Comparison of ENCODE assay signal across 15 mouse cellular contexts in genomic region chr12:104580796-104581195, GRCm38 (mm10).
"Had no signal": no experiment of that assay in that cellular context is flagged by ENCODE, and none has a peak within 500 bp of the region (broad histone marks: within the 10 kb centered on the region; RNA-seq: fewer than 3 reads in every experiment).

No protein-coding gene starts in this region.

- H3K9ac ChIP-seq: kidney, embryonic 15.5 days; limb, embryonic 13.5 days; liver, embryonic 15.5 days; midbrain, embryonic 15.5 days had no signal

- H3K36me3 ChIP-seq: kidney, embryonic 15.5 days; limb, embryonic 13.5 days; liver, embryonic 15.5 days; midbrain, embryonic 15.5 days had no signal

- H3K9me3 ChIP-seq: kidney, embryonic 15.5 days; limb, embryonic 13.5 days; liver, embryonic 15.5 days; midbrain, embryonic 15.5 days had no signal

- H3K27ac ChIP-seq: kidney, embryonic 15.5 days; limb, embryonic 13.5 days; liver, embryonic 15.5 days; midbrain, embryonic 15.5 days had no signal

- DNase-seq: kidney, adult 2 months; kidney, postnatal 14 days; layer of hippocampus, postnatal 36 days; lung, adult 2 months; lung, postnatal 36 days; right cerebral cortex, adult 18-20 months; right cerebral cortex, postnatal 4 days; spleen, adult 18-20 months; thymus, postnatal 36 days had no signal

- ATAC-seq: intestine, embryonic 16.5 days; lung, postnatal 0 days; midbrain, embryonic 15.5 days had no signal

- H3K4me3 ChIP-seq: kidney, embryonic 15.5 days; limb, embryonic 13.5 days; liver, embryonic 15.5 days; midbrain, embryonic 15.5 days had no signal

- H3K27me3 ChIP-seq: midbrain, embryonic 15.5 days had no signal

- H3K4me2 ChIP-seq: kidney, embryonic 15.5 days; limb, embryonic 13.5 days; liver, embryonic 15.5 days; midbrain, embryonic 15.5 days had no signal

- H3K4me1 ChIP-seq: kidney, embryonic 15.5 days; liver, embryonic 15.5 days; midbrain, embryonic 15.5 days had no signal
